Mouse (Mus musculus): ENCODE measurements around the gene Tshr. TPM values are rescaled to one million over a fixed set of nuclear protein-coding genes. Genes with fewer than 3 reads are reported as not detected.
"Not testable (repeated sequence)": the region's sequence is repeated elsewhere in the genome, so short reads cannot be mapped to it uniquely, and the experiment has no call there.

The Tshr gene
- total RNA-seq, 4 experiments from 2014 or later = 3.0 to 14.1 (median 5.3) TPM

- no peak for DNase-seq
Measured at GRCm38 (mm10) chr12:91500475-91500874, 116.1 kb downstream of the Tshr start.

- DNase-seq = no peak
Measured at GRCm38 (mm10) chr12:91511766-91512165, 127.4 kb downstream of the Tshr start.

GRCm38 (mm10) chr12:91513980-91514379 lies 129.6 kb downstream of the Tshr start:
- DNase-seq = no peak

GRCm38 (mm10) chr12:91517808-91518207 lies 133.4 kb downstream of the Tshr start:
- DNase-seq = no peak

GRCm38 (mm10) chr12:91523626-91524025 lies 139.3 kb downstream of the Tshr start:
- DNase-seq = no peak

DNA sequence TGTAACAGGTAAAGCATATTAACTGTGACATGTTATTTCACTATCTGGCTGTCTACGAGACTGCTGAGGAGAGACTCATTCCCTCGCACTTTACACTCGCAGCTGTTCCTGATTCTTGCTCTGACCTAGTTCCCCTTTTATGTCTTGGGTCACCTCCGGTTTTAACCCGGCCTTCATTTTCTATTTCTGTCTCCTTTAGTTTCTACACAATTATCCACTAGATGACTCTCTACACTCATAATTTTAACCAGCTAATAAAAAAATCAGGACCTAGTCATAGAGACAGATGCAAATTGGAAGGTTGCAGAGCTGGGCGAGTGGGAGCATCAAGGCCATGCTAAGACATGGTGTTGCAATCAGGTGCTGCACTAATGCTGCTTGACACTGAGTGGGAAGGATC lies 150.2 kb downstream of the Tshr start:
- DNase-seq = no peak

- DNase-seq = no peak
Measured at GRCm38 (mm10) chr12:91540202-91540601, 155.8 kb downstream of the Tshr start.

- DNase-seq = no peak
Measured at GRCm38 (mm10) chr12:91549471-91549870, 165.1 kb downstream of the Tshr start.

DNA sequence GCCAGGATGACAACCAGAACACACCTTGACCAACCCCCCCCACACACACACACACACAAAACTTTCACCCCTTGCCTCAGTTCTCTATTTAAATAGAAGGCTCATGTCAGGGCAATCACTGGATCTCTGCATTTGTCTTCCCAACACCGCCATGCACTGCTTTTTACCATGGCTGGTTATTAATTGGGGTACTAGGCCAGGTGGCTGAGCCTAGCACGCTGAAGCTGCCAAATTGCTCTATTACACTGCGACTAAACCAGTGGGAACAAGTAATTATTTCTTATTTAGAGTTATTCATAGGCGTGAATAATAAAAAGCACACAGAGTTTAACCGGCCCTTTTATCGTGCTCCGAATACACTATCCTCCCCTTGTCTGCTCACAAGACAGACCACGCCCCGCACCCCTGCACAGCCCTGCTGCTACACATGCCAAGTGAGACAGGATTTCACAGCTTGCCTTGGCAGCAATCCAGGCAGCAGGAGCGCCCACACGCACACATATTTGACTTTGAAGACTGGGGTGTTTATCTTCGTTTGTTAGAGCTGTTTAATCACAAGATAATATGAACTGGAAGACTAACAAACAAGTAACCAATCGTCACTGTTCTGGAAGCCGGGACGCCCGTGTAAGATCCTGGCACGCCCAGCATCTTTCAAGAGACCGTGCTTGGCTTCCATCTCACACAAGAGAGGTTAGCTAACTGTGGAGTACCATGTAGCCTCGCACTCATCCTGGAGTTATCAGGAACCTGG lies 167.6 kb downstream of the Tshr start:
- no peak for DNase-seq

DNA sequence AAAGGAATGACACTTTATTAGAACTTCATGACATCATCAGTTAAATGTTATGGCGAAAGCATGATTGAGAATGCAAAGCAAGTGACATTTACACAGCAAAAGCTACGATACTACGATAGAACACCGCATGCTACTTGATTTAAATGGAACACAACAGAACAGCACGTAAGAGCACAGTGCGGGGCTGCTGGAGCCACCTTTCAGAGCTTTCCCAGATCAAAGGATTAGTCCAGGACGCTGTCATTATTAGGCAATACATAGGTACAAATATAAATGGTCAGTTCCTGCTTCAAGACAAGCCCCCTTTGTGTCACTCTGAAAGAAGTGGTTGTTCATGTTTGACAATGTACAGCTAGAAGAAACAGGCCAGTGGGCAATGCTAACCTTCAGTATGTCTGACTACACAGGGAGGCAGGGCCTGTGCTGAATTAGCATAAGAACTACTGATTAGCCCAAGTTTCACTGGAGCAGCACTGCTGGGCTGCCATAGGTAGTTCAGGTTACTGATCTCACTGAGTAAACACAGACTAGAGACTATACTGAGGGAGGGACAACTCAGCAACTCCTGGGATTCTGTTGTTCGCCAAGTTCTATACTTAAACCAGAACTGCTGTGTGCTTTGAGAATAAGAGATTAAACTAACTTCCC lies 173.1 kb downstream of the Tshr start:
- DNase-seq = not testable (repeated sequence)

DNA sequence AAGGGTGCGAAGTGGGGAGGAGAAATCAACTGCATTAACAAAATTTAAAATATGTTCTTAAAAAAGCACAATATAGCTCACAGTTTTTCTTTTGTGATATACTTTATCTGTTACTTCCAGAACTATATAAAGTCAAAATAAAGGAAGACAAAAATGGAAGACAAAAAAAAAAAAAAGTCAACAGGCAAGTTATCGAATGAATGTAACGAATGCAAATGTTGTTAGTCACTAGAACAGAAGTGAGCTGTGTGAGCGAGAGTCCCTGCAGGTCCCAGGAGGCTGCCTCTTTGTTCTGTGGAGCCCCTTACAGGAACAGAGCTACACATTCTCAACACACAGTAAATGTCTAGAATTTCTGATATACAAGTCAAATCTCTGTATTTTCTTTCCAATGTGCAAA lies 173.8 kb downstream of the Tshr start:
- not testable (repeated sequence) for DNase-seq

- no peak for DNase-seq
Measured at GRCm38 (mm10) chr12:91567145-91567544, 182.8 kb downstream of the Tshr start.

GRCm38 (mm10) chr12:91569255-91569654 lies 184.9 kb downstream of the Tshr start:
- no peak for DNase-seq

DNA sequence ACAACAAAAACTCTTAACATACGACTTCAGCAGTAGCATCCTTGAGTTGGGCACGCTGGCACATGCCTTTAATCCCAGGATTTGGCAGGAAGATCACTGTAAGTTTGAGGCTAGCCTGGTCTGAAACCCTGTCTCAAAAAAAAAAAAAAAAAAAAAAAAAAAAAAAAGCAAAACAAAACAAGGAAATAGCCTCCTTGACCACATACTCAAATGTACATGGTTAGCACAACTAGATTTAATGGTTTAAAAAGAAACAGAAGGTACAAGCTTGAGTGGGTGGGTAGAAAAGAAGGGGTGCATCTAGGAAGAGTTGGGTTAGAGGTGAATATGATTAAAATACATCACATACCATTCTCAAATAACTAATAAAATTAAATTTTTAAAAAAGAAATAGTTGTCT lies 187.3 kb downstream of the Tshr start:
- no peak for DNase-seq

- no peak for DNase-seq
Measured at GRCm38 (mm10) chr12:91579665-91580064, 195.3 kb downstream of the Tshr start.

DNA sequence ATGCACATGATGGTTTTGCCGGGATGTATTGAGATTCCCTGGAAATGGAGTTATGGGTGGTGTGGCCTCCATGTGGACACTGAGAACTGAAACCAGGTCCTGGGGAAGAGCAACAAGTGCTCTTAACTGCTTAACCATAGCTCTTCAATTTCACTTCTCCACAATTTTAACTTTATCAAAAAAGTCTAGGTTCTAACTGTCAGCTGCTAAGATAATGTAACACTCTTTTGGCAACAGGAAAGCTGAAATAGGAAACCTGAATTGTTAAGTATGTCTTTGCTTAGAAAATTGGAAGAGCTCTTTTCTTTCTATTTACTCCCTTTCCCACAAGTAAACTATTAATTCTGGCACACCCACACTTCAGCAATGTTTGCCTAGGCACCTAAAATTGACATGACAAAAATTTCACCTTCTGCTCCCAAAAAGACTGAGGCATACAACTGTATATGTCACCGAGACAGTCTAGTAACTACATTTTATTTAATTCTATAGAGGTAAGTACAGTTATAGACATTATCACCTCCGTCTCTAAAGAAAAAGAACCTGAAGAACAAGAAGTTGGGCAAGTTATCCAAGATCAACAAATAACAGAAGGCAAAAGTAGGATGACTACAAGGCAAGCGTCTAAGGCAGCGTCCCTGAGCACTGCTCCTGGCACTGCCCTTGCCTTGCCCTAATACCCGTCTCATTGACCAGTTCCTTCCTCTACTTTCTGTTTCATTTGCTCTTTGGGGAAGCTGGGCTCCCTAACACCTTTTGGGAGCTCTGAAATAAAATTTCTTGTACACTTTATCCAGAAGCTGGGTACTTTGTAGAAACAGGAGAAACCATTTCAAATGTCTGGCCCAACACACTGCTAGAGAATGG lies 197.1 kb downstream of the Tshr start:
- DNase-seq = no peak

DNA sequence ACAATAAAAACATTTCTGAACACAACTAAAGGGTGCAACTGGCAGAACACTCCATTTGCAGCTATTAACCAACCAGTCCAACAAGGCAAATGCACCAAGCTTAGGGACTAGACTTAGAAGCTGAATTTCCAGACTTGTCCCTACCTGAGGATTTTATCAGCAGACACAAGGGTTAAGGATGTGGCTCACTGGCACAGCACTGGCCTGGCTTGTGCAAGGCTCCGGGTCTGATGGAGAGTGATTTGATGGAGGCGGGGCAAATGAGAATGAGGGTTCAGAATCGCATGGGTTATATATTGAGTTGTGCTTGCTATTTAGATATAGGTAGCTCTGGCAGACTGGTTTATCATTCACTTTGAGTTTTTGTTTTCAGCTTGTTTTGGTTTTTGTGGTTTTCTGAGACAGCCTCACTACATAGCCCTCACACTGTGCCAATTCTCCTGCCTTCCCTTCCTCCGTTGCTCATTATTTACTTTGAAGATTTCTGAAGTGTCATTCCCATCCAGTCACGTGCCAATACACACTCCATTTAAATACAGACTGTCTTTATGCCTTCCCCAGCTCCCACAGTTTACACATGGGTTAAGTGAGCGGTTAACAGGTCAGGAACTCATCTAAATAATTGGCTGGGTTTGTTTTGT lies 198.1 kb downstream of the Tshr start:
- no peak for DNase-seq

GRCm38 (mm10) chr12:91583409-91583808 lies 199.0 kb downstream of the Tshr start:
- no peak for DNase-seq

DNA sequence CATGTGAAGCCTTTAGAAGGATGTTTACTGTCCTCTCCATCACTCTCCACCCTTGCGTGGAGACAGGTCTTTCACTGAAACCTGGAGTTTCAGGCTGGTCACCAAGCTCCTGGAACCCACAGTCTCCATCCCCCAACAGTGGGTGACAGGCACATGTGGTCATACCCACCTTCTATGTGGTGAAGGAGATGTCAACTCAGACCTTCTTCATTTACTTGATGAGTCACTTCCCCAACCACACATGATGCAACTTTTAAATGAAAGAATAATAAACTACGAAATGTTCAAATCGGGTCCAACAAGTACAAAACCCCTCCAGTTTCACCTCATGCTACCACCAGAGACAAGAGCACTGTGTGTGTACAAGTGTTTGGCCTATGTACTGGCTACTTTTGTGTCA lies 200.8 kb downstream of the Tshr start:
- DNase-seq = no peak

- DNase-seq = not testable (repeated sequence)
Measured at GRCm38 (mm10) chr12:91585815-91586214, 201.5 kb downstream of the Tshr start.

DNA sequence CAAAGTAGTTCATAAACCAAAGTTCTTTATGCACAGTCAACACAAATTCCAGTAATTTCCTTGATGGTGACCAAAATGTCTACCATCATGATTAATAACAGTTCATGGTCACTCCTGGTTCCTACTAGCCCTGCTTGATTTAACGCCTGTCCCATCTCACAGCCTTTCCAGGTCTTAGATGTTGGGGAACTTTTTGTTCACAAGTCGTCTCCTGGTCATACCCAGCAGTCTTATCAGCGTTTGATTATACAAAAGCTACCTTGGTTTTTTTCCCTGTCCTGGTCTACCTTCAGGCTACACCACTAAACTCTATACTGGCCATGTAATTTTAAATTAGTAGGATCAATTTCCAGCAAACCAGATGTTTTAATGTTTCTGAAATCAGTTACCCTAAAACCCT lies 202.7 kb downstream of the Tshr start:
- DNase-seq = no peak

- no peak for DNase-seq
Measured at GRCm38 (mm10) chr12:91587491-91588033, 203.2 kb downstream of the Tshr start.

Measured in adrenal gland, adult 8-10 months (tissue).